ENCODE assay signal across 25 mouse cellular contexts in genomic region chr11:29496962-29497361, GRCm38 (mm10). TPM values are rescaled to one million over a fixed set of nuclear protein-coding genes. Genes with fewer than 3 reads are reported as not detected.
"Had no signal": no experiment of that assay in that cellular context is flagged by ENCODE, and none has a peak within 500 bp of the region (broad histone marks: within the 10 kb centered on the region; RNA-seq: fewer than 3 reads in every experiment).

No protein-coding gene starts in this region.

- H3K27me3 ChIP-seq: heart, embryonic 13.5 days; heart, embryonic 15.5 days; hindbrain, embryonic 13.5 days; hindbrain, embryonic 15.5 days; limb, embryonic 12.5 days had no signal

- H3K9ac ChIP-seq: heart, embryonic 13.5 days; heart, embryonic 15.5 days; hindbrain, embryonic 13.5 days; hindbrain, embryonic 15.5 days; limb, embryonic 12.5 days had no signal

- H3K27ac ChIP-seq: gastrocnemius, adult 2 months; heart, adult 2 months; heart, embryonic 13.5 days; heart, embryonic 15.5 days; hindbrain, embryonic 13.5 days; hindbrain, embryonic 15.5 days; hindbrain, postnatal 0 days; layer of hippocampus, adult 2 months; left cerebral cortex, adult 2 months; limb, embryonic 10.5 days; limb, embryonic 12.5 days had no signal

- DNase-seq: gastrocnemius, adult 2 months; gastrocnemius, postnatal 10 days; gastrocnemius, postnatal 25 days; heart, adult 11 months; heart, adult 2 months; heart, postnatal 14 days; heart, postnatal 36 days; kidney, adult 11 months; kidney, adult 8-10 months; kidney, postnatal 10 days; kidney, postnatal 25 days; kidney, postnatal 4 days; liver had no signal

- H3K4me1 ChIP-seq: heart, embryonic 13.5 days; heart, embryonic 15.5 days; hindbrain, embryonic 13.5 days; hindbrain, embryonic 15.5 days; limb, embryonic 10.5 days; limb, embryonic 12.5 days had no signal

- H3K9me3 ChIP-seq: heart, embryonic 13.5 days; heart, embryonic 15.5 days; hindbrain, embryonic 13.5 days; hindbrain, embryonic 15.5 days; limb, embryonic 10.5 days; limb, embryonic 12.5 days had no signal

- ATAC-seq: hindbrain, postnatal 0 days; intestine, embryonic 16.5 days had no signal

- H3K4me2 ChIP-seq: heart, embryonic 11.5 days; heart, embryonic 13.5 days; heart, embryonic 15.5 days; hindbrain, embryonic 13.5 days; hindbrain, embryonic 15.5 days; limb, embryonic 12.5 days had no signal

- H3K4me3 ChIP-seq: gastrocnemius, adult 2 months; heart, adult 2 months; heart, embryonic 13.5 days; heart, embryonic 15.5 days; hindbrain, embryonic 13.5 days; hindbrain, embryonic 15.5 days; layer of hippocampus, adult 2 months; left cerebral cortex, adult 2 months; limb, embryonic 10.5 days; limb, embryonic 12.5 days had no signal

RNA-seq across cellular contexts. Expression of gene Clhc1, which starts 50.8 kb away (rescaled TPM):
- total RNA-seq: gastrocnemius, adult 2 months; gastrocnemius, postnatal 10 days; gastrocnemius, postnatal 25 days; heart, adult 2 months; heart, postnatal 14 days; heart, postnatal 36 days; hematopoietic stem cell, adult 5-6 weeks; hindbrain, postnatal 0 days had no signal
- polyA plus RNA-seq: heart, adult 2 months had no signal
